Mouse (Mus musculus): ENCODE measurements at regions not wholly inside any gene's neighbourhood (a gene's known extent, or its start where the extent isn't known, plus 50 kb on each side); places are given as distances from the start of the nearest gene placed in this dataset.

DNA sequence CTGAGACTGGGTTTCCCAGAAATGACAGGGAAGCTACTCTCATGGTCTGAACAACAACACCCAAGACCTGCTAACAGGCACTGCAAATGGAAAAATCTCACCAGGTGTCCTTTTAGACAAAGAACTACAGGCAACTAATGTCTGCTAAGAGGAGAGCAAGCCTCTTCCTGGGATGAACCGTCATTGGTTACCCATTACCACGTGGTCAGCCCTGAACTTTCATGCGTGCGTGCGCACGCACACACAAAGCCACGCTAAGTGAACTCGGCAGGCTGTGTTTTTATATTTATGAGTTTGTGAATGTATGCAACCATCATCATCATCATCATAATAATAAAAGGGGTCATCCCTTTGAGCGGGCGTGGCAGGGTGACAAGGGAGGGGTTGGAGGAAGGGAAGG lies 315.0 kb upstream of the Tbx3 start:
- DNase-seq (ENCODE audit: low spot score), result no peak

DNA sequence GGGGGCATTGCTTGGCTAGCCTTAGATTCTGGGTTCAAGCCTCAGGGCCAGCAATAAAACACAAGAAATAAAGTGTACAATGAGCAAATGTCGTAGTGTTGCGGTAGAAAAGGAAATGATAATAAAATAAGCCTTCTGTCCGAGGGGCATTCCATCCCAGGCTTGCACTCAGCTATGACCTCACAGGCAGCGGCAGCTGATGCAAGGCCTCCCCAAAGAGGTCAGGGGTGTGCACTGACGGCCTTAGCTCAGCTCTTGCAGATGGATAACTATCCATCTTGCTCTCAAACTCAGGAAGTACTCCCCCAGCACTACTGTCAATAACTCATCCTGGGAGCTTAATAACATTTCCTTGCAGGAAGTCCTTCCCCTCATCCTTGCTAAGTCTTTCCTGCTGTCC lies 314.4 kb upstream of the Tbx3 start:
- no peak for DNase-seq (ENCODE audit: low spot score)

DNA sequence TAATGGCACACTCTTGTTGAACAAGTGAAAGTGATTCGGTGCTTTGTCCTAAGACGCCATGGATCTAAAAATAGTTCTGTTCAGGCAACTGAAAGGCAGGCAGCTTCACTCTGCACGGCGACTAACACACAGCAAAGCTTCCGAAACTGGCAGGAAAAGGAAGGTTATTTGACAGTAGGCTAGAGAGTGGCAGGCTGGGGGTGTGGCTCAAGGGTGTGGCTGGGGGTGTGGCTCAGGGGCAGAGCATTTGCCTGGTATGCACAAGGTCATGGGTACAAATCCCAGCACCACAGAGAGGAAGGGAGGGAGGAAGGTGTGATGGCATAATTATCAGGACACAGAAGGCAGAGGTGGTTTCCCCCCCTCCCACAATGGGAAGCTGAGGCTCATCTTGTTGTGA lies 310.8 kb upstream of the Tbx3 start:
- no peak for DNase-seq (ENCODE audit: low spot score)

DNA sequence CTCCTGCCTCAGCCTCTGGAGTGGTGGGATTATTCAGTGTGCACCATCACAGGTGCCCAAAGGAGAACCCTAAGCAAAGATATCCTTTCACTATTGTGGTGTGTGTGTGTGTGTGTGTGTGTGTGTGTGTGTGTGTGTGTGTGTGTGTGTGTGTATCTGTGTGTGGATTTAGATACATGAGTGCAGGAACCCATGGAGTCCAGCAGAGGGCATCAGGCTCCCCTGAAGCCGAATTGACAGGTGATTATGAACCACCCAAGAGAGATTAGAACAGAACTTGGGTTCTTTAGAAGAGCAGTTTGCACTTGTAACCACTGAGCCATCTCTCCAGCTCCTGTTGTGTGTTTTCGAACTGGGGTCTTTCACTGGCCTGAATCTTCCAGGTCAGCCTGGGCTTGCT lies 310.1 kb upstream of the Tbx3 start:
- DNase-seq (ENCODE audit: low spot score), result no peak

DNA sequence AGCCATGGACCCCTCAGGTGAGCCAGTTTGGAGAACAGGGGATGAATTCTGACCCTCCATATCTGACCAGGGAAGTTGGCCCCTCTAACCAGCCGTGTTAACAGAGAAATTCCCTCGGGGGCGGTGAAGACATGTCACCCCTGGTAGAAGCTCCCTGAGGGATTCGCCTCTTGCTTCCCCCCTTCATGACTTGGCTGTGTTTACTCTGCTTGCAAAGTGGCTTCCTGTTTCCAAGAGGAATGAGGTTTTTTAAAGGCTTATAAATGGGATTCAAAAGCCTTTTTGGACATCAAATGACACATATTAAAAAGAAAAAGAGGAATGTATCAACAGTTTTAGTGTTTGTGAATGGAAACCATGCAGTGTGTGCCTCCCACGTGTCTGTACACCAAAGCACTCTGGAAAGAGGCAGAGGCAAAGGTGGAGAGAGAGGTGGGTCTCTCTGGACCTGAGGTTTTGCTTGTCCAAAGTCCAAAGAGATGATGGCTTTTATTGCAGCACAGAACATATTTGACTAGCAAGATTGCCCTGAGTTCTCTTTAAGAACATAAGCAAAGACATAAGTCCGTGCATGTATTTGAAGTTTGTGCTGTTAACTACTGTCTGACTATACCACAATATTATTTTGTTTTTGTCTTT lies 308.9 kb upstream of the Tbx3 start:
- DNase-seq (ENCODE audit: low spot score), result no peak

DNA sequence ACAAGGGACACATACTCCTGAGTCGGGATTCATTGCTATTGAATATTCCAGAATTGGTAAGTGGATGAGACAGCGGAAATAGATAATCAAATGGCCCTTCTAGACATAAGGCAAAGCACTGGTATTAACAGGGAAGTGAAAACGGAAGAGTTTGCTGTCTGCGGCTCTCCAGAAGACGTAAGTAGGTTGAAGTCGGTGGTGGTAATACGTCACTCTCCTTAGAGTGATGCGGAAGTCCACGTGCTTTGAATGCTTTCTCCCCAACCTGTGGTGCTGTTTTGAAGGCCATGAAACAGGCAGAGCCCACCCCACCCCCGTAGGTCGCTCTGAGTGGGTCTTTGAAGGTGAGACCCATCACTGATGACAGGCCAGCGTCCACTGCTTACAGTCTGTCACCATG lies 308.0 kb upstream of the Tbx3 start:
- no peak for DNase-seq (ENCODE audit: low spot score)

DNA sequence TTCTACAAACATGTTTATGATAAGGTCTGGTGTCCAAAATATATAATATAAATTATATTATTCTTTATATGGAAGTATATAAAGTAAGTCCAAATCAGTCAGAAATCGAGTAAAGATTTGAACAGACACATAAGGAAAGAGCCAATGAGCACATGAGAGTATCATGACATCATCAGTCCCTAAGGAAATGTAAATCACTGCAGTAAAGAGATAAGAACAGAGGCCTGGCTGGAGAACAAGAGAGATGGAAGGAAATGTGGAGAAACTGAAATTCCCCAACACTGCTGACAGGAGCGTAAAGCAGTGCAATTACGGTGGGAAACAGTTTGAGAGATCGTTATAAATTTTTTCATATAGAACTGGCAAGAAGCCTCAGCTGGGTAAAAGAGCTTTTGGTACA lies 306.2 kb upstream of the Tbx3 start:
- no peak for DNase-seq (ENCODE audit: low spot score)

DNA sequence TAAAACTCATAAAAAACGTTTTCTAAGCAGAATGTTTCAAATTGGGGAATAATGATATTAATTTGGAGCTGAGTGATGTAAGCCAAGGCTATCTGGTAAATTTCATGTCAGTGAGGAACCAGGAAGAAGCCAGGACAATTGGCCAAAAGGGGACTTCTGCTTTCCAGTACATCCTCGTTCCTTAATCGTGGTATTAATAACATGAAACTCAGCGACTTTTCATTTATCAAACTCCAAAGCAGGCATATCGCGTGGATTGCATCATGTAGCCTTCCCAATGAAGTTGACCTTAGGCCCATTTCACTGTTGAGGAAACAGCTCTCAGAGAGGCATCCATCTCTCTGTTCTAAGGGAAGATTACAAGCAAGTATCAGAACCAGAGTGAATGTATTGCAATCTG lies 305.3 kb upstream of the Tbx3 start:
- DNase-seq (ENCODE audit: low spot score), result no peak

DNA sequence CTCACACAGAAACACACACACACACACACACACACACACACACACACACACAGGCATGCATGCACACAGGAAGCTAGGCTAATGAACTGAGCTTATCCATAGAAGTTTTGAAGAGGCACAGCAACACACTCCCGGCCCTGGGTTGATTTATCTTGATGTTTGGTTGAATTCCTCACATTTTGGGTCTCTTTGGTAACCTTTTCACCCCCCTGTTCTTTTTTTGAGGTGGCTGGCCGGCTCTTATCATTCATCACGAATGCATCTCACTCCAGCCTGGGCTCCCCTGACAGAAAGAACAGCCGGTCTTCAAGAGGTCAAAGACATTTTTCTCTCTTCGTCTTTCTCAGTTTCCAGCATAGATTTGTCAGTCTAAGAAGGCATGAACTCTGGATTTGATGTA lies 304.2 kb upstream of the Tbx3 start:
- no peak for DNase-seq (ENCODE audit: low spot score)

DNA sequence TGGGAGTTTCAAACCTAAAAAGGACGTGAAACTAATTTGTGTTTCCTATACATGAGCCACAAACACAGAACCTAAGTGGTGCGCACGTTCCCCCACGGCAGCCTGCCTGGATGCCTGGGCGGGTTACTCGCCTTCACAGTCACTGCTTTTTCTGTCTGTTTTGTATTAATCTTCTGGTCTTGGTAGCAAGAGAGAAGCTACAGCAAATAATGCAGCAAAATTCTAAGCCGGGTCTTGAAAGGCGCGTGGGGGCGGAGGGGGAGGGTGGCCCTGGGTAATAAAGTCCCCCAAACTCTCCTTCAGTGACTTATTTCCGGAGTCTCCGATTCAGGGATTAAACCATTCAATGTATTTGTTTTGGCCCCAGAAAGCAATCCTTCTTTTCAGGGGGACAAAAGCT lies 300.0 kb upstream of the Tbx3 start:
- no peak for DNase-seq (ENCODE audit: low spot score)

DNA sequence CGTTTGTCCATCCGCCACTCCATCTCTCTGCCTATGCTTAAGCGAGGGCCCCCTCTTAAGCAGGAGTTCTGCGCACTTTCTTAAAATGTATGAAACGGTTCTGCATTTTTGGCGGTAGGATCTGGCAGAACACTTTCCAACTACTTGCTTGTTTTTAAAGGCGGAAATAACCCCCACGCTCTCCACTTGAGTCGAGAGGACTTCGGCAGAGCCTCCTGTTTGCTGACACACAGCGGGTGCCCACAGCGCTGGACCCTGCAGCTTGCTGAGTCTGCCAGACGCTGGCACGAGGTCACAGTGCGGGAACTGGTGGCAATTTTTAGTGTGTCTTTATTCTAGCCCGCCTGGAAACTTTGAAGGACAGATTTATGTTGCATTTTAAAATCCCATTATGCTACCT lies 299.5 kb upstream of the Tbx3 start:
- DNase-seq (ENCODE audit: low spot score), result no peak

DNA sequence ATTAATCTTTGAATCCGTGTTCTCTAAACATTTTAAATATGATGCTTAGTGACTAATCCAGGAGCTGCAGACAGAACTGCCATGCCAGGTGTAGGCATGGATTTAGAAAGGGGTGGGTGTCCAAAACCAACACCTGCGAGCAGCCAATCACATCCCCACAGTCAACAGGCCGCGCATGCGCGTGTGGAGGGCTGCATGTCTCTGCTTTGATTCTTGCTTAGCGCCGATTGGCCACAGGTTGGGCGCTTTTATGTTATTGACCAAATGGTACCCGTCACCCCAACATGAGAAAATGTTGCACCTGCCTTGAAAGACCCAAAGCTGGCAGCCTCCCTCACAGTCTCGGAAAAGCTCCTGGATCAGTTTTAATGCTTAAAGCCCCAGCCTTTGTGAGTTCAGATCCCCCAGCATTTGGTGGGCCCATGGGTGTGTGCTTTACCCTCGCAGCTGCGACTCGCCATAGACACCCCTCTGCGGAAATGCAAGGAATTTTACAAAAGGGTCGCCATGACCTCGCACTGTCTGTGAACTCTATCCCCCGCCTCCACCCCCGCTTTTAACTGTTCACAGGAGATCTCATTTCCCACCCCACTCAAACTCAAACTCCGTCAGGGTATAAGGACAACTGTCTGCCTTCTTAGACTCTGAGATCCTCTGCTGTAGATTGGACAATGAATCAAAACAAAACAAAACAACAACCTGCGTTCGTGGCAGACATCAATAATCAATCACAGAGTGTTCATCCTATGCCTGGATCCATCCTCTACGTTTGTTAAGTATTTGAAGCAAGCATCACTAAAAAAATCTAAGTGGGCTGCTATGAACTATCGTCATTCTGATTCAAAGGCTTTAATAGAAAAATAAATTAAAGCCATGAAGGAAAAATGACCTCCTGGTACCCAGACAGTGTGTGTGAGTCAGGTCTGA lies 296.4 kb upstream of the Tbx3 start:
- DNase-seq (ENCODE audit: low spot score), result no peak

DNA sequence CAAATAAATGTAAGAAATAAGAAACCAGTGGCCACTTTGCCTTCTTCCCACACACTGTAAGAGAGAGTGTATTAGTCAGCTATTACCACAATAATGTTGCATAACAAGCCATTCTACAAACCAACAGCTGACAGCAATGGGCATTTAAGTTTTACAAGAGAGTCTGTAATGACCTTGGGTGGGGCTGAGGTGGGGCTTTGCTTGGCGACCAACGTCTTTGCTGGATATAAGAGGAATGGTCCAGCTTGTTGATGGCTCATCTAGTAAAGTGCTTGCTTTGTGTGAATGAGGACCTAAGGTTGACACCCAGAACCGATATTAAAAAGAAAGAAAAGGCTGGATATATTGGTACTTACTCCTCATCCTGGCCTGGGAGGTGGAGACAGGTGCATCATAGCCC lies 295.6 kb upstream of the Tbx3 start:
- no peak for DNase-seq (ENCODE audit: low spot score)

DNA sequence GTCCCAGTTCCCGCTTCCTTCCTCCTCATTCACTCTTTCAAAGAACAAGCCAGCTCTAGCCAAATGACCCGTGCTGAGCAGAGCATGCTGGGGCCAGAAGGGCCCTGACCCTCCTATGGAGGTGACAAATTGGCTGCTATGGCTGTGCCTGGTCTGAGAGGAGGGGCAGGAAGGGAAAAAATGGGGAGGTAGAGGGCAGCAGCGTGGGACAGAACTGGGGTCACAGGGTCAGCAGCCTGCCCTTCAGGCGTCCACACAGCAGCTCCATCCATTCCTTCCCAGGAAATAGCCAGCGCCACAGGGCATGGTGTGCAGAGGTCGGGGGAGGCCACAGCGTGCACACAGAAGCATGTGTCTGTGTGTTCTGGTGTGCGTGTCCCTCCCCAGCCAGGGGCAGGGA lies 292.2 kb upstream of the Tbx3 start:
- DNase-seq (ENCODE audit: low spot score), result no peak

DNA sequence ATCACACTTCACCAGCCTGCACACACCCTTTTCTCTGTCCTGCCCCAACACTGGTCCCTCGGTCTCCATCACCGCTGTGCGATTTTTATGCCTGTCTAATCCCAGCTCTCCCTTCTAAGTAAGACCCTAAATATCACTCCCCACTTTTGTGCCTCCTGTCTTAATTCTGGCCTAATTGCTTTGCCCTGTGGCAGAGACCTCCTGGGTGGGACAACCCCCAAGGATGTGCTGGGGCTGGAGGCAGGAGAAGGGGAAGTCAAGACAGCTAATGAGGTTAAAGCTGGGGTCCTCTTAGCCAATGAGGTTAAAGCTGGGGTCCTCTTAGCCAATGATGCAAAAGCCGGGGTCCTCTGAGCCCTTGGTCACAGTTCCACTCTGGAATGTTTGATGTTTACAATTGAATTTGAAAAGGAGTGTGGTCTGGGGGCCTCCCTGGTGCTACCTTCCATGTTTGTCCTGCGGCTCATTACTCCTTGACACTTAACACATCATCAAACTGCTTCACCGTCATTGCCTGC lies 290.5 kb upstream of the Tbx3 start:
- no peak for DNase-seq (ENCODE audit: low spot score)

DNA sequence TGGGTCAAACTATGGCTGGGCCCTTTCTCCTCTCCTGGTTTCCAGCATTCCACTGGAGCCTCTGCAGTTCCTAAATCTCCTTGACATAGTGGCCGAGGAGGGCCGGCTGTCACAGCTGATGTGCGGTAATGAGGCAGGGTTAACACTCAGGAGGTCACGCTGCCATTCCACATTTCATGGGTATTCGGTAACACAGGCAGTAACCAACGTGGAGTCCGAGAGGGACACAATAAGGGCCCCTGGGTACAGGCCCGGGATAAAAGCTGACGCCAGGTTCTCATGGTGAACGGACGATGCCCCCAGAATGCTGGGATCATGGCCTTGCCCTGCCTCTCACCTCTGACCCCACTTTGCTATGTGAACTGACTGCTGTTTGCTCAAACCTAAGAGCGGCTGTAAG lies 289.0 kb upstream of the Tbx3 start:
- no peak for DNase-seq (ENCODE audit: low spot score)

DNA sequence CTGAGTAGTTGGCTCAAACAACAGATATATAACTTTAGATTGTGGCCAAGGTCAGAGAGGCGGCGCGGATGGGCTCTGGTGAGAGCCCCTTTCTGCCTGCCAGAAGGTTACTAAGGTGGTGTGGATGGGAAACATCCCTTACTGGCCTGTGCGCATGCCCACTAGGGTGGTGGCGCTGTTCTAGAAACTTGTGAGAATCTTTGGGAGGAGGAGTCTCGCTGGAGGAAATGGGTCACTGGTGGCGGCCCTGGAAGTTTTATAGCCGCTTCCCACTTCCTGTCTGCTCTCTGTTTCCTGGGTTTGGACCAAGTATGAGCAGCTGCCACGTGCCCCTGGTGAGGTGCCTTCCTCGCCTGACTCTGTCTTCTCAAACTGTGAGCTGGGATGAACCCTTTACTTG lies 285.0 kb upstream of the Tbx3 start:
- no peak for DNase-seq (ENCODE audit: low spot score)

DNA sequence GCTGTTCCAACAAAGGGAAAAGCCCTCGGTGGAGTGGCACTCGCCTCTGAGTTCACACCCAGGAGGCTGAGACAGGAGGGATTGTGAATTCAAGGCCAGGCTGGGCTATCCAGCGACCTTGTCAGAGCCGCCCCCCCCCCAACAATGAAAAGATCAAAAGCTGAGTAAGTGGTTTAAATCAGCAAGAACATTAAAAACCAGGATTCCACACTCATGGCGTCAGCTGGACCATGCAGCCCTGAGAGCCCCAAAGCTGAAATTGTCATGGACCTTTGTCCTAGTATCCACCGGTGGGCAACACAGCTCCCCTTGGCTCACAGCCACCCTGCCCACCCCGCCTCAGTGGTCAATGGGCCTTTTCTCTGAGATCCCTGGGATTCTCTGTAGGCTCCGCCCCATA lies 283.6 kb upstream of the Tbx3 start:
- no peak for DNase-seq (ENCODE audit: low spot score)

DNA sequence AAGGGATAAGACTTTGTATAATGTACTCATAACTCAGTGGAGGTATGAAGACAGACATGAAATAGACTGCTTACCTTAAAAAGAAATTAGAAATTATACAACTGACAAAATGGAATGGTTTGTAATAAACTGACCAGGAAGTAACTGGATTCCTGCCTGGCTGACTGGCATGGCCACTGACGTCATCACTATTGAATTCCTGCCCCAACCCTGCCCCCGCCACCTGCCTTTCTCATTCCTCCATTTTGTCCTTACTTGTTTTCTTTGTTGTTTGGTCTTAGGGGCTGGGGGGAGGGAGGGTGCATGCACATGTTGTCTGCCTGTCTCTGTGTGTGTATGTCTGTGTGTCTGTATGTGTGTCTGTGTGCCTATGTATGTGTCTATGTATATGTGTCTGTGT lies 283.2 kb upstream of the Tbx3 start:
- no peak for DNase-seq (ENCODE audit: low spot score)

DNA sequence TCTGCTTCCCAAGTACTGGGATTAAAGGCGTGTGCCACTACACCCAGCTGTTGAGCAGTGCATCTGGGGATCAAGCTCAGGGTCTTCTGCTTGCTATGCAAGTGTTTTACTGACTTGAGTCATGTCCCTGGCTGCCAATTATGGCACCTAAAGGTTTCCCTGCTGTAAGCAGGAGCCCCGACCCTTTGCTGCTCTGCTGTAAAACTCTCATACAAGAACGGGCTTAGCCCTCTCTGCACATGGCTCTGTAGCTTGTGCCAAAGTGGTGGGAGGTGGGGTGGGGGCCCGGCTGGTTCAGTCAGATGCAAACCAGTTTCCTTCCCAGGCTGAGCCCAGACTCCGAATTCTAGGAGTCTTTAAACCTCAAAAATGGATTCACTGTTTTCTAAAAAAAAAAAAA lies 281.6 kb upstream of the Tbx3 start:
- no peak for DNase-seq (ENCODE audit: low spot score)

DNA sequence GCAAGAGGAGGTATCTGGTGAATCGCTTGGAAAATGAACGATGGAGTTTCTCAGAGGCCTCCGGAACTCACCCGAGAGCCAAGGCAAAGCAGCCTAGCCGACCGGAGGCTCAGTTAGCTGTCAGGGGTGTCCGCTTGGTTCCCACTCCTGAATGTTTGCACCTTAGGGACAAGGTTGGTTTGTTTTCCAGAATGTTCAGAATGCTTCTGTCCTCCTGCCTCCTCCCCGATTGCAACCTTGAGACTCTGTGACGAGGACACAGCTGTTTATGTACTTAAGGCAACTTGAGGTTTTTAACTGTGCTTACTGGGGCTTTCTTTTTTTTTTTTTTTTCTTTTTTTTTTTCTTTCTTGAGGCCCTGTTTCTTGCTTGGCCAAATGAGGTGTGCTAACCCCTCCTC lies 281.1 kb upstream of the Tbx3 start:
- DNase-seq (ENCODE audit: low spot score), result no peak

DNA sequence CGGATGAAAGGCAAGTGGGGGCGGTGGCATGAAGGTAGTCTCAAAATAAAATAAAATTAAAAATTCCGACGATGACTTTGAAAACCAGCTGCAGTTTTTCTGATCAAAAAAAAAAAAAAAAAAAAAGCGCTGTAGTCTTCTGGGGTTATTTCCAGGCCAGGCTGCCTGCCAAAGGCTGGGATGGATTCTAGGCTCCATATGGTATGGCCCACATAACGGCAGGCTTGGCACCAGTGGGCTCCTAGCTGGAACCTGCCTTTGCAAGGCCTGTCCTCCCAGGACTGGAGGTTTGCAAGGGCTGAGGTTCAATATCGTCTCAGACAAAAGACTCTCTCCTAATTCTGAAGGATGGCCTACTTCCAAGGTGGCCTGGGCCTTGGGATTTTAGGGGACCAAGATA lies 280.6 kb upstream of the Tbx3 start:
- no peak for DNase-seq (ENCODE audit: low spot score)

DNA sequence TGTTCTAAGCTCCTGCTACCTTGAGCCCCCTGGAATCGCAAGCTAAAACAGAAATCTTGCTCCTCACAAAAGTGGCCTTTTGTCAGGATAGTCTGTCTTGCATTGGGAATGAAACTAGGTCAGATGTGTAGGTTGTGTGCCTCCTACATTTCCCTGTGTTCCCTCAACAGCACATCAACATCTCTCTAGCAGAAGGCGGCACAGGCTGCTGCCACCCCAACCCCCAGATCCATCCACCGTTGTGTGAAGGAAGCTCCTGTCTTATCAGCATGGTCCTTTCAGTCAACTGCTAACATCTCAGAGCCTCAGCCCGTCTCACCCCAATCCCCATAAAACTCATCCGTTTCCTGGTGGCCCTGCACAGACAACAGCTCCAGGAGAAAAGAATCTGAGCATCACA lies 272.0 kb upstream of the Tbx3 start:
- DNase-seq (ENCODE audit: low spot score), result no peak

Measured in ovary, postnatal 14 days (tissue).